Mouse (Mus musculus): ENCODE results near the gene Spn. TPM values are rescaled to one million over a fixed set of nuclear protein-coding genes. Genes with fewer than 3 reads are reported as not detected.

Spn gene
- total and polyA plus RNA-seq, 2 experiments from 2014 or later = 0.16 TPM; not detected in 1

- WGBS = 90% methylated on average over 4 of the region's 4 CpGs
Observed at GRCm38 (mm10) chr7:127098950-127099349, 38.7 kb downstream of the Spn start.

GRCm38 (mm10) chr7:127098521-127098920, 39.1 kb downstream of the Spn start:
- no peaks in the 10 kb centered on the region for H3K9me3 ChIP-seq (ENCODE audit: low read length)
- no peak overlapping the region for H3K9ac ChIP-seq (replicated peaks; ENCODE audit: low read length, poor library complexity, severe bottlenecking)
- no peak overlapping the region for H3K4me2 ChIP-seq (ENCODE audit: low read depth, low read length, poor library complexity, severe bottlenecking)
- H3K4me1 ChIP-seq (ENCODE audit: insufficient read depth, low read length) = no peaks in the 10 kb centered on the region
- no peak overlapping the region for H3K4me3 ChIP-seq (ENCODE audit: low read depth, low read length)
- DNase-seq (ENCODE audit: low spot score) (no peak), ATAC-seq (ENCODE audit: low FRiP score) (no peak)
- 97% methylated on average over 5 of the region's 5 CpGs for WGBS
- no peak overlapping the region for H3K27ac ChIP-seq (ENCODE audit: low read depth, low read length)
- no peaks in the 10 kb centered on the region for H3K36me3 ChIP-seq (ENCODE audit: insufficient read depth, low read length)
- no peaks in the 10 kb centered on the region for H3K27me3 ChIP-seq (ENCODE audit: insufficient read depth, low read length)
- no peak for TF ChIP-seq CTCF (IDR thresholded peaks at IDR 0.05)

More at GRCm38 (mm10) chr7:127098950-127099349, 38.7 kb downstream of the Spn start:
- Histone ChIP-seq H3K36me3 (ENCODE audit: insufficient read depth, low read length) (no peaks in the 10 kb centered on the region), H3K27ac (ENCODE audit: low read depth, low read length) (no peak overlapping the region), H3K9me3 (ENCODE audit: low read length) (no peaks in the 10 kb centered on the region), H3K4me2 (ENCODE audit: low read depth, low read length, poor library complexity, severe bottlenecking) (no peak overlapping the region), H3K4me3 (ENCODE audit: low read depth, low read length) (no peak overlapping the region), H3K4me1 (ENCODE audit: insufficient read depth, low read length) (no peaks in the 10 kb centered on the region), H3K27me3 (ENCODE audit: insufficient read depth, low read length) (no peaks in the 10 kb centered on the region), H3K9ac (replicated peaks; ENCODE audit: low read length, poor library complexity, severe bottlenecking) (no peak overlapping the region)
- TF ChIP-seq CTCF (IDR thresholded peaks at IDR 0.05) = no peak
- DNase-seq (ENCODE audit: low spot score) = no peak
- ATAC-seq (ENCODE audit: low FRiP score) = no peak

- WGBS = 69% methylated on average over 7 of the region's 7 CpGs
- Histone ChIP-seq H3K4me3 (ENCODE audit: low read depth, low read length) (no peak overlapping the region), H3K9me3 (ENCODE audit: low read length) (no peaks in the 10 kb centered on the region), H3K4me2 (ENCODE audit: low read depth, low read length, poor library complexity, severe bottlenecking) (no peak overlapping the region), H3K36me3 (ENCODE audit: insufficient read depth, low read length) (no peaks in the 10 kb centered on the region), H3K4me1 (ENCODE audit: insufficient read depth, low read length) (no peaks in the 10 kb centered on the region), H3K9ac (replicated peaks; ENCODE audit: low read length, poor library complexity, severe bottlenecking) (no peak overlapping the region), H3K27me3 (ENCODE audit: insufficient read depth, low read length) (no peaks in the 10 kb centered on the region), H3K27ac (ENCODE audit: low read depth, low read length) (no peak overlapping the region)
- DNase-seq (ENCODE audit: low spot score) (no peak), ATAC-seq (ENCODE audit: low FRiP score) (no peak)
- no peak for TF ChIP-seq CTCF (IDR thresholded peaks at IDR 0.05)
Observed at GRCm38 (mm10) chr7:127096456-127096855, 41.2 kb downstream of the Spn start.

- WGBS = 71% methylated on average over 3 of the region's 3 CpGs
- no peak overlapping the region for H3K9ac ChIP-seq (replicated peaks; ENCODE audit: low read length, poor library complexity, severe bottlenecking)
- no peak overlapping the region for H3K4me3 ChIP-seq (ENCODE audit: low read depth, low read length)
- H3K27ac ChIP-seq (ENCODE audit: low read depth, low read length) = no peak overlapping the region
- H3K4me2 ChIP-seq (ENCODE audit: low read depth, low read length, poor library complexity, severe bottlenecking) = no peak overlapping the region
- no peaks in the 10 kb centered on the region for H3K9me3 ChIP-seq (ENCODE audit: low read length)
- no peak for TF ChIP-seq CTCF (IDR thresholded peaks at IDR 0.05)
- no peaks in the 10 kb centered on the region for H3K4me1 ChIP-seq (ENCODE audit: insufficient read depth, low read length)
- DNase-seq (ENCODE audit: low spot score) (no peak), ATAC-seq (ENCODE audit: low FRiP score) (no peak)
- no peaks in the 10 kb centered on the region for H3K36me3 ChIP-seq (ENCODE audit: insufficient read depth, low read length)
- no peaks in the 10 kb centered on the region for H3K27me3 ChIP-seq (ENCODE audit: insufficient read depth, low read length)
Observed at GRCm38 (mm10) chr7:127093914-127094313, 43.7 kb downstream of the Spn start.

- H3K27ac ChIP-seq (ENCODE audit: low read depth, low read length) = no peak within 1 kb of the TSS
- no peaks in the 10 kb centered on the region for H3K4me1 ChIP-seq (ENCODE audit: insufficient read depth, low read length)
- H3K9ac ChIP-seq (replicated peaks; ENCODE audit: low read length, poor library complexity, severe bottlenecking) = no peak within 1 kb of the TSS
- no peak within 1 kb of the TSS for H3K4me3 ChIP-seq (ENCODE audit: low read depth, low read length)
- peak within 1 kb of the TSS; percentile 12; the same call in 1 of the 2 replicates for H3K4me2 ChIP-seq (ENCODE audit: low read depth, low read length, poor library complexity, severe bottlenecking)
- DNase-seq (ENCODE audit: low spot score) (no peak), ATAC-seq (ENCODE audit: low FRiP score) (no peak)
- no peak for TF ChIP-seq CTCF (IDR thresholded peaks at IDR 0.05)
- 71% methylated on average over 16 of the region's 16 CpGs for WGBS
- no peaks in the 10 kb centered on the region for H3K9me3 ChIP-seq (ENCODE audit: low read length)
- H3K36me3 ChIP-seq (ENCODE audit: insufficient read depth, low read length) = no peaks in the 10 kb centered on the region
- H3K27me3 ChIP-seq (ENCODE audit: insufficient read depth, low read length) = no peaks in the 10 kb centered on the region
Observed at GRCm38 (mm10) chr7:127091114-127091896, 46.3 kb downstream of the Spn start, which contains the start of gene AI467606. AI467606 (plus strand) TSS chr7:127091359.

Data from midbrain, postnatal 0 days (tissue).